Mouse (Mus musculus) olfactory bulb, adult 2 months (tissue): ENCODE data around the gene Slc25a16.

Source experiments
- CTCF ChIP-seq: fragments of 200-500 bp; IDR thresholded peaks from 2 replicates; pipeline ENCODE4 v1.5.1; 2012; ENCODE audit warnings: low read depth, mild to moderate bottlenecking, low read length, moderate library complexity; ENCODE audit not compliant: insufficient read depth
- POLR2A ChIP-seq: fragments of 200-500 bp; IDR thresholded peaks from 2 replicates; pipeline ENCODE4 v1.6.1; 2012; ENCODE audit warnings: mild to moderate bottlenecking, low read depth, low read length, moderate library complexity; ENCODE audit not compliant: insufficient read depth

GRCm38 (mm10) chr10:62987341-62987740 lies 66.9 kb downstream of the Slc25a16 start:
- TF ChIP-seq POLR2A (no peak), CTCF (no peak)
